Mouse (Mus musculus): ENCODE data around the gene Fbxl21. TPM values are rescaled to one million over a fixed set of nuclear protein-coding genes. Genes with fewer than 3 reads are reported as not detected.

Fbxl21 gene
- total and polyA plus RNA-seq, 2 experiments from 2014 or later = 0.70 to 1.1 TPM

GRCm38 (mm10) chr13:56566336-56566735 lies 44.1 kb downstream of the Fbxl21 start:
- peak overlapping the region; percentile 64; the same call in 1 of the 2 replicates for H3K27ac ChIP-seq (ENCODE audit: low read depth)
- no peaks in the 10 kb centered on the region for H3K9me3 ChIP-seq (replicated peaks; ENCODE audit: control insufficient read depth, low read length)
- H3K36me3 ChIP-seq (replicated peaks; ENCODE audit: control insufficient read depth, insufficient read depth, low read length) = no peaks in the 10 kb centered on the region
- no peak overlapping the region for H3K4me3 ChIP-seq (ENCODE audit: low read depth, low read length)
- H3K4me2 ChIP-seq (ENCODE audit: low read depth, low read length) = 0 out of 2 replicates have a peak overlapping the region, but pooled peaks have one; percentile 12
- no peaks in the 10 kb centered on the region for H3K27me3 ChIP-seq (ENCODE audit: control insufficient read depth, insufficient read depth, low read length)
- no peak overlapping the region for H3K9ac ChIP-seq (replicated peaks; ENCODE audit: low read depth, low read length)
- WGBS = 34% methylated on average over 10 of the region's 10 CpGs
- ATAC-seq (ENCODE audit: insufficient read depth, low read depth) = peak; percentile 28
- DNase-seq (ENCODE audit: low spot score) = no peak
- TF ChIP-seq EP300 (IDR thresholded peaks at IDR 0.05; ENCODE audit: low read depth) (peak; percentile 46; the same call in 1 of the 2 replicates), CTCF (IDR thresholded peaks at IDR 0.05; ENCODE audit: low read depth) (no peak)
- H3K4me1 ChIP-seq (ENCODE audit: control insufficient read depth, insufficient read depth) = peaks cover 9% of the 10 kb centered on the region; the same call in 1 of the 2 replicates

GRCm38 (mm10) chr13:56571645-56572044 lies 49.4 kb downstream of the Fbxl21 start:
- DNase-seq (ENCODE audit: low spot score) = no peak
- no peaks in the 10 kb centered on the region for H3K36me3 ChIP-seq (replicated peaks; ENCODE audit: control insufficient read depth, insufficient read depth, low read length)
- no peaks in the 10 kb centered on the region for H3K27me3 ChIP-seq (ENCODE audit: control insufficient read depth, insufficient read depth, low read length)
- H3K27ac ChIP-seq (ENCODE audit: low read depth) = no peak overlapping the region
- ATAC-seq (ENCODE audit: insufficient read depth, low read depth) = no peak
- no peak overlapping the region for H3K4me2 ChIP-seq (ENCODE audit: low read depth, low read length)
- H3K9ac ChIP-seq (replicated peaks; ENCODE audit: low read depth, low read length) = no peak overlapping the region
- 79% methylated on average over 8 of the region's 8 CpGs for WGBS
- TF ChIP-seq EP300 (IDR thresholded peaks at IDR 0.05; ENCODE audit: low read depth) = no peak
- TF ChIP-seq CTCF (IDR thresholded peaks at IDR 0.05; ENCODE audit: low read depth) = no peak
- H3K4me1 ChIP-seq (ENCODE audit: control insufficient read depth, insufficient read depth) = peaks cover 4% of the 10 kb centered on the region; the same call in 1 of the 2 replicates
- no peak overlapping the region for H3K4me3 ChIP-seq (ENCODE audit: low read depth, low read length)
- H3K9me3 ChIP-seq (replicated peaks; ENCODE audit: control insufficient read depth, low read length) = no peaks in the 10 kb centered on the region

GRCm38 (mm10) chr13:56575074-56575473 lies 52.8 kb downstream of the Fbxl21 start:
- ATAC-seq (ENCODE audit: insufficient read depth, low read depth) = no peak
- 63% methylated on average over 4 of the region's 4 CpGs for WGBS
- TF ChIP-seq EP300 (IDR thresholded peaks at IDR 0.05; ENCODE audit: low read depth) (no peak; the same call in 1 of the 2 replicates), CTCF (IDR thresholded peaks at IDR 0.05; ENCODE audit: low read depth) (no peak)

GRCm38 (mm10) chr13:56575701-56576321 lies 53.5 kb downstream of the Fbxl21 start:
- H3K27me3 ChIP-seq (ENCODE audit: control insufficient read depth, insufficient read depth, low read length) = no peaks in the 10 kb centered on the region
- H3K4me3 ChIP-seq (ENCODE audit: low read depth, low read length) = no peak overlapping the region
- peak; percentile 59 for ATAC-seq (ENCODE audit: insufficient read depth, low read depth)
- WGBS = 51% methylated on average over 12 of the region's 12 CpGs
- no peak overlapping the region for H3K9ac ChIP-seq (replicated peaks; ENCODE audit: low read depth, low read length)
- TF ChIP-seq CTCF (IDR thresholded peaks at IDR 0.05; ENCODE audit: low read depth) (peak; percentile 82), EP300 (IDR thresholded peaks at IDR 0.05; ENCODE audit: low read depth) (0 out of 2 replicates have a peak, but pooled peaks have one; percentile 59)
- DNase-seq (ENCODE audit: low spot score) = peak; percentile 69
- H3K9me3 ChIP-seq (replicated peaks; ENCODE audit: control insufficient read depth, low read length) = no peaks in the 10 kb centered on the region
- no peaks in the 10 kb centered on the region for H3K36me3 ChIP-seq (replicated peaks; ENCODE audit: control insufficient read depth, insufficient read depth, low read length)
- peak overlapping the region; percentile 70 for H3K27ac ChIP-seq (ENCODE audit: low read depth)
- no peaks in the 10 kb centered on the region; the same call in 1 of the 2 replicates for H3K4me1 ChIP-seq (ENCODE audit: control insufficient read depth, insufficient read depth)
- no peak overlapping the region for H3K4me2 ChIP-seq (ENCODE audit: low read depth, low read length)

More at GRCm38 (mm10) chr13:56575074-56575473, 52.8 kb downstream of the Fbxl21 start:
- H3K27ac ChIP-seq (ENCODE audit: low read depth) = peak overlapping the region; percentile 70; the same call in 1 of the 2 replicates
- DNase-seq (ENCODE audit: low spot score) = no peak
- H3K4me3 ChIP-seq (ENCODE audit: low read depth, low read length) = no peak overlapping the region
- H3K9me3 ChIP-seq (replicated peaks; ENCODE audit: control insufficient read depth, low read length) = no peaks in the 10 kb centered on the region
- H3K36me3 ChIP-seq (replicated peaks; ENCODE audit: control insufficient read depth, insufficient read depth, low read length) = no peaks in the 10 kb centered on the region
- H3K4me1 ChIP-seq (ENCODE audit: control insufficient read depth, insufficient read depth) = no peaks in the 10 kb centered on the region; the same call in 1 of the 2 replicates
- no peak overlapping the region for H3K4me2 ChIP-seq (ENCODE audit: low read depth, low read length)
- H3K27me3 ChIP-seq (ENCODE audit: control insufficient read depth, insufficient read depth, low read length) = no peaks in the 10 kb centered on the region
- no peak overlapping the region for H3K9ac ChIP-seq (replicated peaks; ENCODE audit: low read depth, low read length)

GRCm38 (mm10) chr13:56578097-56578496 lies 55.8 kb downstream of the Fbxl21 start:
- Histone ChIP-seq H3K27me3 (ENCODE audit: control insufficient read depth, insufficient read depth, low read length) (no peaks in the 10 kb centered on the region), H3K9me3 (replicated peaks; ENCODE audit: control insufficient read depth, low read length) (no peaks in the 10 kb centered on the region), H3K4me2 (ENCODE audit: low read depth, low read length) (no peak overlapping the region), H3K36me3 (replicated peaks; ENCODE audit: control insufficient read depth, insufficient read depth, low read length) (no peaks in the 10 kb centered on the region), H3K9ac (replicated peaks; ENCODE audit: low read depth, low read length) (no peak overlapping the region), H3K4me3 (ENCODE audit: low read depth, low read length) (no peak overlapping the region), H3K27ac (ENCODE audit: low read depth) (no peak overlapping the region), H3K4me1 (ENCODE audit: control insufficient read depth, insufficient read depth) (peaks cover 12% of the 10 kb centered on the region)
- TF ChIP-seq EP300 (IDR thresholded peaks at IDR 0.05; ENCODE audit: low read depth) = no peak
- peak; percentile 59 for TF ChIP-seq CTCF (IDR thresholded peaks at IDR 0.05; ENCODE audit: low read depth)
- WGBS = 37% methylated on average over 5 of the region's 5 CpGs
- ATAC-seq (ENCODE audit: insufficient read depth, low read depth) = peak; percentile 36; the same call in 1 of the 2 replicates
- DNase-seq (ENCODE audit: low spot score) = no peak

Data from heart, postnatal 0 days (tissue).